Mouse (Mus musculus) fibroblast of lung, adult 2 months (primary cell): ENCODE data around the gene Lrrc8b.

Source experiments
- DNase-seq: peaks from one replicate; pipeline ENCODE4 v3.0.0-alpha.2; 2011; ENCODE audit warnings: low read depth

Gene Lrrc8b

DNA sequence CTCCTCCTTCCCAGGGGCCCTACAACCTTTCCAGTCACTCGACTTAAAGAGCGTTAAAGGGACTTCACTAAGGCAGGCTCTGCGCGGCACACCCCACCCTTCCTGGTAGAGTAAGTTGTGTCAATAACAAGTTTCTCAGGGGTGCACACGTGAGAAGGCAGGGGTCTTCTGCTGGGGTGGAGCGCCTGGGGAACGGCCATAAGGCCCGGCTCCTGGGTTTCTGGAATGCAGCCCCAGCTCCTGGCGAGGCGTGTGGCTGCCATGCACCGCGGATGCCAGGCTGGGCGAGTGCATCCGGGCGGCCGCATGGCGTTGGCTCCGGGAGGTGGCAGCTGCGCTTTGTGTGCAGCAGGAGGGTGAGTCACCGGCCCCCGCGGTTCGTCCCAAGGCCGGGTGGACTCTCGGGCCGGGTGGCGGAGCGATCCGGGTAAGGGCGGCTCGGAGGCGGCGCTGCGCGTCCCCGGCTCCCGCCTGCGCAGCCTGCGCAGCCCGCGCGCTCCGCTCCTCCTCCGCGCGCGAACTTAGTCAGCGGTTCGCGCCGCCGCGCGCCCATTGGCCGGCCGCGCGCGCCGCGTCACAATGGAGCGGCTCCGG lies at the start of gene Lrrc8b:
Lrrc8b (plus strand) TSS at position 578 of the 594 bp plus-strand sequence.
- peak; percentile 69 for DNase-seq

- DNase-seq: no peak
These were observed 34.1 kb upstream of the Lrrc8b start for GRCm38 (mm10) chr5:105381482-105381881.

- DNase-seq: no peak
These were observed 25.2 kb upstream of the Lrrc8b start for GRCm38 (mm10) chr5:105390346-105390745.

DNA sequence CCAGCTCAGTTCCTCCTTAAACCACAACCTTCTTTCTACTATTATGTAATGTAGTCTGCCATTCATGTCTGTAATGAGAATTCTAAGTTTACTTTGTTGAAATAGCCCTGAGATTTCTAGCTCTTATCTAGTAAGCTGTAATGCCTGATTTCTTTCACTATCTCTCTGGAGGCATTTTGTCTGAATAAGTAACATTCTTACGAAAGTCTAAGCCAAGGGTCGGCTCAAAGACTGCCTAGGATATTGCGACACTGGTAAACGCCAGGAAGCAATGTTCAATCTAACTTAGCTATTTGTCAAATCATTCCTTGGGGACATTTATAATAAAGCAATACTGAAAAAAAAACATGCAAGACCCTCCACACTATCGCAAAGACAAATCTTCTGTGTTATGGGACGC lies 21.8 kb upstream of the Lrrc8b start:
- DNase-seq: no peak

- no peak for DNase-seq
These were observed 20.4 kb upstream of the Lrrc8b start for GRCm38 (mm10) chr5:105395188-105395587.

DNA sequence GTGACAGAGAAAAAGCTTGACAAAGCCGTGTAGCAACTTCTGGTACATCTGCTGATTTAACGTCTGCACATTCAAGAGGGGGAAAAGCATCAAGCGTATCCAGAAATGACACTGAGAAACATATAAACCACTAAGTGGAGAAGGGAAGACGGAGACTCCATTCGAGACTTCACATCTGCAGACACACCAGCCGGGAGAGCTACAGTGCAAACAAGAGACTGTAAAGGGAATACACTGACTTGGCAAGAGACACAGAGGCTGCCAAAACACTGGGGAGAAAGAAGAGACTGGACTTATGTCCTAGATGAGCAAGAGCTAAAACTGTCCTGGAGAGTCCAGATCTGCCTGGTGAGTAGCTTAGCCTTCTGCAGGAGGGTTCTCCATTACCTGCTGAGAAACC lies 16.6 kb upstream of the Lrrc8b start:
- no peak for DNase-seq

DNA sequence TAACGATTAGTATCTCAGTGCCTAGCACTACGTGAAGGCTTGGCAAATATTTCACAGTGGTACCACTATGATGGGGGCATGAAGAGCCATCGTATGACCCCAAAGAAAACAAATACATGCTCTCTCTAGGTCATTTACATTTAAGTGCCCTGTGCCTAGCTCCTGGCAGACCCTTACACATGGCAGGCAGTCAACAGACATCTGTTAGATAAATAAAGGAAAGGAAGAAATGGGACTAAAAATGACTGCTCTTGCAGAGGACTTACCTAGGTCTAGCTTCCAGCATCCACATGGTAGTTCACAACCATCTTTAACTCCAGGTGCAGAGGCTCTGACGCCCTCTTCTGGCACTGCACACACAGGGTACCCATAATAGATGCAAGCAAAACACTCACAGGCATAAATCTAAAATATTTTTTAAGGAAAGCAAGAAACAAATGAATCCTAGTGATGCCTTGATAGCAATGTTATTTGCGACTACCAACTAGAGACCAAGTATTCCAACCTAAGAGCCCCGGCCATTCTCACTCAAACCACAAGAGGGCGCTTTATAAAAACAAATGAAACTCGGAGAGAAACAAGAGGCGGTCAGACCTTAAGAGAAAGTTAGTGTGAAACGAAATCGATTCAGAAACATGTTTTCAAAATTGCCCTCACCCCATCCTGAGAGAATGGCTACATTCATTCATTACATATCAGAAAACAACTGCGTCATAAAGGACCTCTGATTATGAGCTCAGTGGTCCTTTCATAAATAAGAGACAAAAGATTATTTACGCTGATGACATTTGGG lies 15.7 kb upstream of the Lrrc8b start:
- peak; percentile 52 for DNase-seq

GRCm38 (mm10) chr5:105400424-105401375 lies 14.9 kb upstream of the Lrrc8b start:
- no peak for DNase-seq

DNA sequence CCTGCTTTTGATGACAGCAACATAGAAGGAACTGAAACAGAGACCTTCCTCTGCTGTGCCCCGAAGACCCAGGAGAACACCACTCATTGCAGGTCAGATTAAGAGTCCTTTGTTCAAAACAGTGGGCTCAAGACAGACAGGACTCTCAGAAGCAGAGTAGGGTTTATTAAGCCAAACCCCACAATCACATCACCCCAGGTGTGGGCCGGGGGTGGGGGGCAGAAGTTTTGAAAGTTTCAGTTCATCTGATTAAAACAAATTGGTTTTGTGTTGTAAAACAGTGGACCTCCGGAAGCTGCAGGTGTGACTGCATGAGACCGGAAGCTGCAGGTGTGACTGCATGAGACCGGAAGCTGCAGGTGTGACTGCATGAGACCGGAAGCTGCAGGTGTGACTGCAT lies 14.0 kb upstream of the Lrrc8b start:
- DNase-seq: no peak

- DNase-seq: peak; percentile 49
These were observed 10.6 kb upstream of the Lrrc8b start for GRCm38 (mm10) chr5:105404961-105405360.

DNA sequence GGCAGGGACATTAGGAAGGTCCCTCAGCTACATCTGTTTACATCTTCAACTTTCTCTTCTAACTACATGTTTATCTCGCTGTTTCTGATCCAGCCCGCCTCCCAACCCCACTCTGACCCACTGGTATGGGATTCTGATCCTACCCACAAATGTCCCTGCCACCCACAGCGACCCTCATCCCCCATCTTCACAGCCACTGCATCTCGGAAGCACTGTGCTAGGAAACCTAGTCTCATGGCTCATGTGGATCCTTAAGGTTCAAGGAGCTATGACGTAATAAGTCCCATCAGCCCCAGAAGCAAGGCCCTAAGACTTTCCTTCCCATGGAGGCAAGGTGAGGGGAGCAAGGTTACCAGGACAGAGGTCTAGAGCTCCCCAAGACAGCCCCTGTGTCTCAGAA lies 7.9 kb upstream of the Lrrc8b start:
- DNase-seq: no peak

GRCm38 (mm10) chr5:105409092-105409491 lies 6.5 kb upstream of the Lrrc8b start:
- no peak for DNase-seq

DNA sequence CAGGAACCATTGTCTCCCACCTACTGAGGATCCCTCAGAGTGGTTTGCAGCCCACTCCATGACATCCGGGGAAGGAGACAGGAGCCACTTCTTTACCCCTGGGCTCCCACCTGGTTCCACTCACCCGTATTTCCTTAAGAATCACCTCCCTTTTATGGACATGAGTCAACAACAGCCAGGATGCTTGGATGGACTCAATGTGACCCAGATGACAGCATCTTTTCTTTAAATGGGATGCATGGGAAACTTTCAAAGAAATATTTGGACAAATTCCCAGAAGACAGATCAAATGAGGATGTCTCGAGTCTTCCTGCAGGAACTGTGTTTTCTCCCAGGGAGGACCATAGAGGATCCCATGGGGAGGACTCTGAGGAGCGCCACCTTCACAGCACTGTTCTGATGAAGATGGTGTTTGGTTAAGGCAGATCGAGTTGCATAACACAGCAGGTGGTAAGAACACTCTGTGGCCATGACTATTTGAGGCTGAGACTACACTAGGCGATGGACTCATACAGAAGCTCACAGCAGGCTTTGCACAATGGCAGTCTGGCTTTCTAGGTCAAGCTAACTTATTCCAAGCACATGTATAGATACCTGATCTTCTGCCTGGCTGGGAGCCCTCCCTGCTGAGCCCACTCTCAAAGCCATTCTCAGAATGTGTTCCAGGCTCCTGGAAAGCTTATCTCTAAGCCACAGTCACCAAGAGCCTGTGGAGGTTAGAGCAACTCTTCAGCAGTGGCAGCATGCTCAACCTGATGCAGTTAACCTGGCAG lies 4.9 kb upstream of the Lrrc8b start:
- no peak for DNase-seq

GRCm38 (mm10) chr5:105411294-105411570 lies 4.3 kb upstream of the Lrrc8b start:
- no peak for DNase-seq

- no peak for DNase-seq
These were observed 3.8 kb upstream of the Lrrc8b start for GRCm38 (mm10) chr5:105411768-105412167.

GRCm38 (mm10) chr5:105412634-105413033 lies 2.9 kb upstream of the Lrrc8b start:
- no peak for DNase-seq

- no peak for DNase-seq
These were observed 1.0 kb upstream of the Lrrc8b start for GRCm38 (mm10) chr5:105414341-105415120.

DNA sequence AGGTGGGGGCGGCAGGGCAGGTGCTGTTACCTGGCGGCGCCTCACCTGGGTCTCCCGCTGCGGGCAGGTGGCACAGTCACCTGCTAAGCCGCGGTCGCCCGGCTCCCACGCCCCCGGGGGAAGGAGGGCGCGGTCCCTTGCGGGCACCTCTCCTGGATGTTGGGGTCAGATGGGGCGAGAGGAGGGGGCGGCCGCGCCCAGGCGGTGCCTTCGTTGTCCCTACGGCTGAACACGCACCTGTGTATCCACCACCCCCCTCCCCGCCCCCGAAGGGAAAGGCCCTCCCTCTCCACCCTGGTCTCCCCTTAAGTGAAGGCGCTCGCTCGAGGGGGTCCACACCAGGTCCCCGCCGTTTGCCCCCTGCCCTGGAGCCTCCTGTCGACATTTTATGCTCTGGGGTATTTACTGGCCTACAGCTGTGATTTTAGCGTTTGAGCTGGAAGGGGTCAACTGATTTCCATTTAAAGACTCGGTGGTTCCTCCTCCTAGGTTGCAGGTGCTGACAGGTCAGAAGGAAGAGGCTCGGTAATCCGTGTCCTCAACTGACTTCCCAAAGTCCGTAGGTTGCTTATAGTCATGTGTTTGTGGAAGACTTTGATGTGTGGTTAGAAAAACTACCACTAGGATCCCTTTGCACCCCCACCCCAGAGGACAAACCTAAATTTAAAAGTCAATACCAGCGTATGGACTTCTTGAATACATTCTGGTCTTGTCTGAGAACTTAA lies 538 bp downstream of the Lrrc8b start:
- DNase-seq: no peak

- DNase-seq: no peak
These were observed 1.6 kb downstream of the Lrrc8b start for GRCm38 (mm10) chr5:105417217-105417616.

DNA sequence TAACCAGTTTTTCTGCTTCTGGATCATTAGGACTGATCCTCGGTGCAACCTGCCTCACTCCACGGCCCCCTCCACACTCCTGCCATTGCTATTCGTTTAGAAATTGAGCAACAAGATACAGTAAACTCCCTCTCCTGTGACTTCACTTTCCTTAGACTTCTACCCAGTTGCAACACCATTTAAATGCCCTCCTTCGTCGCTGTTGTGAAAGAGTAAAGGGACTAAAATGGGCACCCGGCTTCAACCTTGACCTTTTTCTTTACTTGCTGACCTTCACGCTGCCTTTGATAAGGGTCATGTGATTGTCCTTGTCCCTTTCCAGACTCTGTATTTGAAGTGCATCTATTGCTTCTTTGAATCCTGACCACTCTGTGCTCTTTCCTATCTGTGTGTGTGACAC lies 2.8 kb downstream of the Lrrc8b start:
- no peak for DNase-seq

GRCm38 (mm10) chr5:105418851-105419250 lies 3.3 kb downstream of the Lrrc8b start:
- DNase-seq: no peak
